ENCODE assay signal across 28 mouse cellular contexts in genomic region chr4:100144744-100145143, GRCm38 (mm10). TPM values are rescaled to one million over a fixed set of nuclear protein-coding genes. Genes with fewer than 3 reads are reported as not detected.
DNase-seq lines count a peak whose midpoint lies in the region; ATAC-seq and TF ChIP-seq lines count a peak whose summit lies in the region.
"Had no signal": no experiment of that assay in that cellular context is flagged by ENCODE, and none has a peak within 500 bp of the region (broad histone marks: within the 10 kb centered on the region; RNA-seq: fewer than 3 reads in every experiment).

No protein-coding gene starts in this region.

- H3K9ac ChIP-seq in kidney, postnatal 0 days (ENCODE audit: low read depth, low read length), result no peak overlapping the region
- H3K9ac ChIP-seq in lung, embryonic 16.5 days (ENCODE audit: low read length), result no peak overlapping the region
- no peak overlapping the region for H3K9ac ChIP-seq in embryonic facial prominence, embryonic 14.5 days (ENCODE audit: low read depth, low read length)
- no peak overlapping the region for H3K9ac ChIP-seq in intestine, embryonic 16.5 days (ENCODE audit: low read depth, low read length)
- H3K9ac ChIP-seq: forebrain, embryonic 12.5 days; forebrain, embryonic 15.5 days; heart, embryonic 12.5 days; heart, embryonic 15.5 days; hindbrain, embryonic 13.5 days had no signal

- no peaks in the 10 kb centered on the region for H3K9me3 ChIP-seq in kidney, postnatal 0 days (replicated peaks; ENCODE audit: low read length)
- no peaks in the 10 kb centered on the region for H3K9me3 ChIP-seq in lung, embryonic 16.5 days (ENCODE audit: control insufficient read depth, low read length)
- H3K9me3 ChIP-seq in embryonic facial prominence, embryonic 14.5 days (ENCODE audit: control insufficient read depth, low read length), result no peaks in the 10 kb centered on the region
- no peaks in the 10 kb centered on the region for H3K9me3 ChIP-seq in intestine, embryonic 16.5 days (ENCODE audit: control insufficient read depth, low read length)
- H3K9me3 ChIP-seq: forebrain, embryonic 12.5 days; forebrain, embryonic 15.5 days; heart, embryonic 12.5 days; heart, embryonic 15.5 days; hindbrain, embryonic 10.5 days; hindbrain, embryonic 13.5 days had no signal

- WGBS in kidney, postnatal 0 days, result 74% methylated on average over 4 of the region's 4 CpGs
- WGBS in lung, embryonic 16.5 days, result 9% methylated on average over 4 of the region's 4 CpGs
- WGBS in embryonic facial prominence, embryonic 14.5 days, result 36% methylated on average over 4 of the region's 4 CpGs
- 54% methylated on average over 4 of the region's 4 CpGs for WGBS in intestine, embryonic 16.5 days

- no peak for ATAC-seq in kidney, postnatal 0 days (replicated peaks; ENCODE audit: low FRiP score, low read depth)
- peak; percentile 90 for ATAC-seq in lung, embryonic 16.5 days (ENCODE audit: low read depth)
- no peak for ATAC-seq in embryonic facial prominence, embryonic 14.5 days (ENCODE audit: low read depth)
- peak; percentile 50 for ATAC-seq in intestine, embryonic 16.5 days
- ATAC-seq: CD4-positive, CD25-positive, alpha-beta regulatory T cell, adult 4 months; forebrain, embryonic 15.5 days; hindbrain, embryonic 16.5 days had no signal

- no peak overlapping the region for H3K27ac ChIP-seq in kidney, postnatal 0 days
- H3K27ac ChIP-seq in lung, embryonic 16.5 days (ENCODE audit: low read length), result peak overlapping the region; percentile 64
- no peak overlapping the region for H3K27ac ChIP-seq in embryonic facial prominence, embryonic 14.5 days (replicated peaks; ENCODE audit: low read depth, low read length)
- H3K27ac ChIP-seq in intestine, embryonic 16.5 days (ENCODE audit: low read length), result no peak overlapping the region
- H3K27ac ChIP-seq: forebrain, embryonic 12.5 days; forebrain, embryonic 15.5 days; heart, embryonic 15.5 days; hindbrain, embryonic 10.5 days; hindbrain, embryonic 13.5 days had no signal

- H3K4me1 ChIP-seq in kidney, postnatal 0 days (replicated peaks; ENCODE audit: insufficient read depth, low read length), result no peaks in the 10 kb centered on the region
- peaks cover 7% of the 10 kb centered on the region for H3K4me1 ChIP-seq in lung, embryonic 16.5 days (replicated peaks; ENCODE audit: control insufficient read depth, insufficient read depth, low read length)
- no peaks in the 10 kb centered on the region for H3K4me1 ChIP-seq in embryonic facial prominence, embryonic 14.5 days (ENCODE audit: control insufficient read depth, insufficient read depth, low read length)
- peaks cover 11% of the 10 kb centered on the region for H3K4me1 ChIP-seq in intestine, embryonic 16.5 days (ENCODE audit: control insufficient read depth, insufficient read depth, low read length)
- H3K4me1 ChIP-seq: forebrain, embryonic 12.5 days; forebrain, embryonic 15.5 days; hindbrain, embryonic 10.5 days; hindbrain, embryonic 13.5 days had no signal

- peak; percentile 45 for DNase-seq in kidney, postnatal 0 days (ENCODE audit: low spot score)
- DNase-seq in kidney, adult 9 months, result no peak
- no peak for DNase-seq in lung, postnatal 4 days
- peak; percentile 57 for DNase-seq in embryonic facial prominence, embryonic 14.5 days (ENCODE audit: low spot score)
- no peak for DNase-seq in adrenal gland, postnatal 14 days
- DNase-seq: adrenal gland, adult 2 months; adrenal gland, postnatal 25 days; cerebellum, adult 11-12 months; cerebellum, adult 8-10 months; cerebellum, postnatal 10 days; cerebellum, postnatal 36 days; embryo, embryonic 11 days; gastrocnemius, postnatal 25 days; heart, adult 18-20 months; heart, postnatal 10 days; heart, postnatal 36 days had no signal

- H3K27me3 ChIP-seq in kidney, postnatal 0 days (ENCODE audit: insufficient read depth, low read length), result no peaks in the 10 kb centered on the region
- no peaks in the 10 kb centered on the region for H3K27me3 ChIP-seq in lung, embryonic 16.5 days (ENCODE audit: control insufficient read depth, insufficient read depth, low read depth, low read length)
- no peaks in the 10 kb centered on the region for H3K27me3 ChIP-seq in embryonic facial prominence, embryonic 14.5 days (replicated peaks; ENCODE audit: control insufficient read depth, insufficient read depth, low read length)
- no peaks in the 10 kb centered on the region for H3K27me3 ChIP-seq in intestine, embryonic 16.5 days (replicated peaks; ENCODE audit: control insufficient read depth, insufficient read depth, low read length)
- H3K27me3 ChIP-seq: forebrain, embryonic 12.5 days; forebrain, embryonic 15.5 days; heart, embryonic 12.5 days; heart, embryonic 15.5 days; hindbrain, embryonic 13.5 days had no signal

- no peak overlapping the region for H3K4me3 ChIP-seq in kidney, postnatal 0 days (replicated peaks; ENCODE audit: low read depth, low read length)
- H3K4me3 ChIP-seq in lung, embryonic 16.5 days (ENCODE audit: low read length), result no peak overlapping the region
- H3K4me3 ChIP-seq in embryonic facial prominence, embryonic 14.5 days (ENCODE audit: low read depth, low read length), result no peak overlapping the region
- H3K4me3 ChIP-seq in intestine, embryonic 16.5 days (ENCODE audit: low read length), result no peak overlapping the region
- H3K4me3 ChIP-seq: erythroblast, embryonic 14.5 days; forebrain, embryonic 12.5 days; forebrain, embryonic 15.5 days; heart, embryonic 12.5 days; heart, embryonic 15.5 days; hindbrain, embryonic 10.5 days; hindbrain, embryonic 13.5 days had no signal

- TF ChIP-seq CTCF in kidney, postnatal 0 days (IDR thresholded peaks at IDR 0.05; ENCODE audit: low read depth), result no peak

- no peaks in the 10 kb centered on the region for H3K36me3 ChIP-seq in kidney, postnatal 0 days (ENCODE audit: insufficient read depth, low read length)
- no peaks in the 10 kb centered on the region for H3K36me3 ChIP-seq in lung, embryonic 16.5 days (ENCODE audit: control insufficient read depth, insufficient read depth, low read length)
- H3K36me3 ChIP-seq in embryonic facial prominence, embryonic 14.5 days (ENCODE audit: control insufficient read depth, insufficient read depth, low read length), result no peaks in the 10 kb centered on the region
- H3K36me3 ChIP-seq in intestine, embryonic 16.5 days (ENCODE audit: control insufficient read depth, insufficient read depth, low read length), result no peaks in the 10 kb centered on the region
- H3K36me3 ChIP-seq: forebrain, embryonic 12.5 days; forebrain, embryonic 15.5 days; heart, embryonic 12.5 days; heart, embryonic 15.5 days; hindbrain, embryonic 10.5 days; hindbrain, embryonic 13.5 days had no signal

- H3K4me2 ChIP-seq in kidney, postnatal 0 days (ENCODE audit: low read length), result no peak overlapping the region
- no peak overlapping the region for H3K4me2 ChIP-seq in lung, embryonic 16.5 days (ENCODE audit: low read depth, low read length)
- no peak overlapping the region for H3K4me2 ChIP-seq in embryonic facial prominence, embryonic 14.5 days (ENCODE audit: low read depth, low read length)
- H3K4me2 ChIP-seq in intestine, embryonic 16.5 days (ENCODE audit: low read depth, low read length), result no peak overlapping the region
- H3K4me2 ChIP-seq: forebrain, embryonic 12.5 days; forebrain, embryonic 15.5 days; heart, embryonic 12.5 days; heart, embryonic 15.5 days; hindbrain, embryonic 13.5 days had no signal

RNA-seq across cellular contexts. Expression of gene Ror1, which starts 49.2 kb away (rescaled TPM):
- polyA plus RNA-seq in kidney, postnatal 0 days (2015; fragmentation: Nextera tagmentation; extraction: Ambion mirVana), result 7.1 and 8.3 TPM in 2 replicates
- 11.7 and 13.0 TPM in 2 replicates for polyA plus RNA-seq in lung, embryonic 16.5 days (2015; fragmentation: Nextera tagmentation; extraction: Ambion mirVana)
- 10.2 and 13.0 TPM in 2 replicates for polyA plus RNA-seq in embryonic facial prominence, embryonic 14.5 days (2014; fragmentation: Nextera tagmentation; extraction: Ambion mirVana)
- 4.0 and 4.3 TPM in 2 replicates for polyA plus RNA-seq in intestine, embryonic 16.5 days (2015; fragmentation: Nextera tagmentation; extraction: Ambion mirVana)
- 4.6 and 5.5 TPM in 2 replicates for total RNA-seq in adrenal gland, postnatal 14 days (2021)
- total RNA-seq: MEL had no signal
- polyA plus RNA-seq: CD4-positive, CD25-positive, alpha-beta regulatory T cell, adult 4 months; erythroblast, embryonic 14.5 days had no signal

Comparison
In these comparisons a context has a peak if more than half of its experiments do, and no peak if none do; other contexts are left out.
1. DNase-seq: peak in kidney, postnatal 0 days (single experiment) and embryonic facial prominence, embryonic 14.5 days (single experiment); none in kidney, adult 9 months (single experiment), lung, postnatal 4 days (0 of 2) and adrenal gland, postnatal 14 days (single experiment).
2. ATAC-seq: peak in lung, embryonic 16.5 days (single experiment) and intestine, embryonic 16.5 days (single experiment); none in kidney, postnatal 0 days (single experiment) and embryonic facial prominence, embryonic 14.5 days (single experiment).